Mouse (Mus musculus) adrenal gland, adult 2 months (tissue): ENCODE data around the gene Uba3. TPM values are rescaled to one million over a fixed set of nuclear protein-coding genes. Genes with fewer than 3 reads are reported as not detected.

ENCODE experiments used
- DNase-seq: peaks from one replicate; pipeline ENCODE4 v3.0.0; 2021
- long read RNA-seq: library from polyadenylated mRNA; stranded (forward); transcript quantifications from one replicate; pipeline ENCODE4 v2.0.0, GENCODE M21; 2021
- polyA plus RNA-seq: library from polyadenylated mRNA; depleted of rRNA; stranded (reverse); fragments of >200 nt; gene quantifications from 2 replicates; pipeline ENCODE4 v1.2.3, GENCODE M21; 2012; rRNA removed
- total RNA-seq, 2 experiments: library from RNA; stranded (reverse); gene quantifications; 2 replicates each; pipeline ENCODE4 v1.2.3; 2021

Gene Uba3
- total RNA-seq, result 10 to 100 TPM; 60.0 to 66.6 TPM
- 3.4 and 3.7 TPM in 2 replicates for polyA plus RNA-seq
- long read RNA-seq, transcript Uba3-201 (18 exons, 2,257 nt), result major isoform, 33 of 46 reads
- long read RNA-seq, transcript Uba3-202 (17 exons, 2,465 nt), result minor isoform, 8 of 46 reads
- long read RNA-seq, partial matches to known transcripts, result 1 of 46 reads
- long read RNA-seq, other reads (novel, unspliced or antisense), result 3 of 46 reads

DNA sequence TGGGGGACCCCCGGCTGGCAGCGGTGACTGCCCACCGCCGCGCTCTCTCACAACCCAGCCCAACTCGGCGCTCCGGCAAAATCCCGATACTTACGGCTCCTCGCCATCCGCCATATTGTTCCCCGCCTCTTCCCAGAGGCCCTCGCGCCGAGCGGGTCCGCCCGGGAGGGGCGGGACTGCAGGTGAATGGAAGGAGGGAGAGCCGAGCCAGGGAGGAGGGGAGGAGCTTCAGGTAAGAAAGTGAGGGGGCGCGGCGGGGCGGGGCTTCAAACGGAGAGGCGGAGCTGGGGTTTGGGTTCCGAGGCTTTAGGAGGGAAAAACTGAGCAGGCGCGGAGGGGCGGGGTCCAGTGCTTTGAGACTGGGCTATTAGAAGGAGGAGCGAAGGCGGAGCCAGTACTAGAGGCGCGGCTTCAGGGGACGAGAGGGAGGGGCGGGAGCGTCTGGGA is at the start of gene Uba3:
Gene Uba3, minus strand, starts transcription at position 209 of the 447 bp plus-strand sequence.
- DNase-seq, result peak; percentile 100

GRCm38 (mm10) chr6:97252711-97253221 is 47.3 kb upstream of the Uba3 start, which contains the start of gene Lmod3:
Gene Lmod3, minus strand, starts transcription at chr6:97252759.
- no peak for DNase-seq

GRCm38 (mm10) chr6:97252086-97252485 is 46.6 kb upstream of the Uba3 start:
- DNase-seq, result peak; percentile 13

- DNase-seq, result peak; percentile 65
Measured at GRCm38 (mm10) chr6:97250966-97251365, 45.5 kb upstream of the Uba3 start.

- DNase-seq, result no peak
Measured at GRCm38 (mm10) chr6:97245200-97245599, 39.8 kb upstream of the Uba3 start.

GRCm38 (mm10) chr6:97242522-97242921 is 37.1 kb upstream of the Uba3 start:
- no peak for DNase-seq

DNA sequence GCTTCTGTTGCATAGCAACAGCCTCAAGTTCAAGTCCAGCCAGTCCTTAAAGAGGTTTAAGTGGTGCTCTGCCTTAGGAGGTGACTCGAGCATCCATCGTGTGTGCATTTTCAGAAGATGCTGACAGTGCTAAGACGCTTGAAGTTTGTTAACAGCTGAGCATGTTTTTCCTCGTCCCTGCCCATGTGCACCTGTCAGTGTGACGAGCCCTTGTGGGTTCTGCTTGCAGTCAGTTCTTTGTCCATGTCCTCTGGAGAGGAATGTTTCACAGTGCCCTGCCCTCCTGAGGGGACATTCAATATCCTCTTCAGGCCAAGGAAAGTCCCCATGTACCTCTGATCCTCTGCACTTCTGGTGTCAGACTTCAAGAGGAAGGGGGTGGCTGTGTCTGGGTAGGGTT is 34.6 kb upstream of the Uba3 start:
- DNase-seq, result no peak

DNA sequence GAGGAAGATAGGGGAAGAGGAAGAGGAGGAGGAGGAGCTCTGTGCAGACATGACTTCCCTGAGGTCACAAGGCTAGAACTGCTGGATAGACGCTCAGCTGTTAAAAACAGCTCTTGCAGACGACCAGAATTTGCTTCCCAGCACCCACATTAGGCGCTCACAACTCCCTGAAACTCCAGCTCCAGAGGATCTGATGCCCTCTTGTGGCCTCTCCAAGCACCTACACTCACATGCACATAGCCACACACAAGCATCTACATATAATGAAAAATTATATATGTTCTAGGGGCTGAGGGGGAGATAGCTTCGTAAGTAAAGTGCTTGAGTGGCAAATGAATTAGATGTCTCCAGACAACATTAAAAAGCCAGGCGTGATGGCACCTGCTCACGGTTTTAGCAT is 33.9 kb upstream of the Uba3 start:
- DNase-seq, result no peak

DNA sequence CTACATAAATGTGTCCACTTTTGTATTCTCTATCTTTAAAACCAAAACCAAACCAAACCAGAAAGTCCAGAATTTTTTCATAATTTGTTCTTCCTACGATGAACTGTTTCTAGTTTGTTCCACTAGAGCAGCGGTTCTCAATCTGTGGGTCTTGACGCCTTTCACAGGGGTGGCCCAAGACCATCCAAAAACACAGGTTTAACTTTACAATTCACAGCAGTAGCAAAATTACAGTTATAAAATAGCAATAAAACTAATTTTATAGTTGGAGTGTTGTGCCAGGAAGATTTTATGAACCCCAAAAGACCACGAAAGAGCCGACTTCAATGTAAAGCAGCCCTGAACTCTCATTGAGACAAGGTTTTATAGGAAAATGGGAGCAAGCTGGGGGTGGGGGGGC is 30.6 kb upstream of the Uba3 start:
- DNase-seq, result no peak

GRCm38 (mm10) chr6:97234911-97235668 is 29.6 kb upstream of the Uba3 start:
- DNase-seq, result no peak

DNA sequence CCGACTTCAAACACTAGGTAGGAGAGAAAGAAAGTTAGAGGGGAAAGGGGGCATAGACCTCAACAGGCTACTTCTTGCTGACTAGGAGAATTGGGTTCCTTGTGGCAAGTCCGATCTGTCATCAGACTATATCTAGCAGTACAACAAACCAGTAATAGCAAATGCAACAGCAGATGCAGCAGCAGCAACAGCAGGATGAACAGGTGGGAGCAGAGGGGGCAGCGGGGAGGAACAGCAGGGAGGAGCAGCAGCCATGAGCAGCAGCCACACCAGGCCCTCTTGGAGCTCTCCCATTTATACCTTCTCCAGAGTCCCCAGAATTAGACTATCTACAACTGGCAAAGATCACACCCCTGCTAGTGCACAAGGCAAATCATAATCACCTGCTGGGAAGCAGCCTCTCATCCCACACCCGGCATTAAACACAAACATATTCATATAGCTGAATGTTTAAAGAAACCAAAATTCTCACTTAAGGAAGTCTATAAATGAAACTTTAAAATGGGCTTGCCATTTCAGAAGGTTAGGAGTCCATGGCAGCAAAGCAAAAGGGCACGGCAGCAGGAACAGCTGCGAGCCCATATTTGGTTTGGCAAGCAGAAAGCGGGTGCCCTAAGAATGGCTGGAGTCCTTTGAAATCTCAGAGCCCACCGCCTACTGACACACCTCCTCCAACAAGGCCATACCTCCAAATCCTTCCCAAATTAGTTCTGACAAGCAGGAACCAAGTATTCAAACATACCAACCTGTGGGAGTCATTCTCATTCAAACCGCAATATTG is 21.8 kb upstream of the Uba3 start:
- DNase-seq, result no peak

DNA sequence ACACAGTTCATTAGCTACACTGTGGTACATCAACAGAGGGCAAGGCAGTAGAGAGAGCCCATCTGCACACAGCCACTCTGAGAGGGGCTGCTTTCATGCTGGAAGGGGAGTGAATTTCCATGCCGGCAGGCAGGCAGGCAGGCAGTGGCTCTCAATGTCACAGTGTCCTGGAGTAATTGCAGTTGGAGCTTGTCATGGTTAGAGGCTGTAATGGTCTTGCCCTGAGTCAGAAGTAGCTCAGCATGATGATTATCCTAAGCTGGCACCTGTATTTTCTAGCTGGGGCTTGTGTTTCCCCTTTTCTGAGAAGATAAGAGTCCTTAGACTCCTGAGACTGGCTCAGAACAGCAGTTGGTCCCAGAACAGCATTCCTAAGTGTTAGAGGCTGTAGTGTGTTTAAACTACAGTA is 20.6 kb upstream of the Uba3 start:
- DNase-seq, result no peak

GRCm38 (mm10) chr6:97224505-97224904 is 19.1 kb upstream of the Uba3 start:
- DNase-seq, result no peak

- no peak for DNase-seq
Measured at GRCm38 (mm10) chr6:97223566-97223965, 18.1 kb upstream of the Uba3 start.

DNA sequence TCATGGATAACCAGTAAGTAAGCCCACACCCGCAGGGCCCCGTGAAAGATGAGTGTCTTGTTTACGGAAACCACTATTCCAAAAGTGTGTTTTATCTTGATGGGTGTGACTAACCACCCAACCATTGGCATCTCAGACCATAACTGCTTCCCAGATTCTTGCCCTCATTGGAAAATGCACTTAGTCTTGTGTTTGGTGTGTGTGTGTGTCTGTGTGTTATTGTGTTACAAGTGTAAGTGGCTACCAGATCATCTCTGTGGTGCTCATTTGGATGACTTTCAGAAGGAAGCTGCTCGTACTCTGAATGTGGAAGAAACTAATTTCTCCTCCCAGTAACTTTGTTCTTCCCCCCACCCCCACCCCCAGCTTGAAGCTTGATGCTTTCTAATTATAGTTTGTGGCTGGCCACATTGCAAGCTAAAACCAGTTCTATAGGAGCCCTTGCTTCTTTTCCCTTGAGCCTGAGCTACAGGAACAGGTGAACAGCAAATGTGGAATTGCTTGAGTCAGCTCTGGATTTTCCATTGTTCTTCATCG is 17.6 kb upstream of the Uba3 start:
- no peak for DNase-seq

DNA sequence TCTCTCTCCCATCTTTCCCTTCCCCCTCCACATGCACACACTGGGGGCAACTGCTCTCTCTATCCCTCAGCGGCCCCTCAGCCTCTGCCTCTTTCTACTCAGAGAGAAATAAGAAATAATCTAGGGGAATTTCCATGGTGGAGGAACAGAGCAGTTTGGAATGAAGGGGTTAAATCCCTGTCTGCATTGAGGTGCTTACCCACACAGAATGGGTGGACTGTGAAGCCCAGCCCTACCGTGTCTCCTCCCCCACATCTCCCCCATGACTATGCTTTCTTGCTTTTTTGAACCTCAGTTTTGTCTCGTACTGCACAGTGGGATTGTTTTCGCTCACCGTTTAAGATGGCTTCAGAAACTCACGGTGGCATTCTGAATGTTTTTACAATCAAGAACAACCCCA is 16.9 kb upstream of the Uba3 start:
- DNase-seq, result no peak

DNA sequence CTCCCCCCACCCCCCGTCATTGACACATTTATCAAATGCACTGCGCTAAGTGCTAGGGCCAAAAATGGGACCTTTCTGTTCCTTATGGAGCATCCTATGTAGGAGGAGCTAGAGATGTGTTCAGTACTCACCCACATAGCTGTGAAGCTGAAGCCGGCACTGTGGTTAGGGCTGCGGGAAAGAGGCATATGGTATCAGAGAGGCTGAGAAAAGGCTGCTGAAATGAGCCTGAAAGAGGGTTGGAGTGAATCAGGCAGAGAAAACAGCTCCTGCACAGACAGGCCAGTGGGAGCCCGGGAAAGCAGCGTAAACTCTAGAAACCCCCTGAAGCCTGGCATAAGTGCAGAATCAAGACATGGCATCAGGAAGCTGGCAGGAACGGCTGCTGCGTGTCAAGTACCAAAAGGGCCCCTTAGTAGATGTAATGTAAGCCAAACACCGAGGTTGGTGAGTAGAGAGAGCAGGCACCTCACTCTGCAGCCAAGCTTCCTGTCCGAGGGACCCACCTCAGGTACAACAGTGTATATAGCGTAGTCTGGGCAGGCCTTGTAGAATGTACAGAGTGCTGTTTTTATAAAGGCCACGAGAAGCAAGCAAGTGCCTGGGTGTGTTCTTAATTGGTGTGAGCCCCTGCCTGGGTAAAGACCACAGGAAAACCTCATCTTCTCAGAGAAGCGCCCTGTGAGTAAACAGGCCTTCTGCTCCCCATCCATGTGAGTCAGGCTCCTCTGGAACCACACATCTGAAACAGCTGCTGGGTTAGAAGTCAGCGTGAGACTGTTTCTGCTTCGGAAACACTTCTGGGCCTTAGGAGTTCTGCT is 16.0 kb upstream of the Uba3 start:
- DNase-seq, result no peak

DNA sequence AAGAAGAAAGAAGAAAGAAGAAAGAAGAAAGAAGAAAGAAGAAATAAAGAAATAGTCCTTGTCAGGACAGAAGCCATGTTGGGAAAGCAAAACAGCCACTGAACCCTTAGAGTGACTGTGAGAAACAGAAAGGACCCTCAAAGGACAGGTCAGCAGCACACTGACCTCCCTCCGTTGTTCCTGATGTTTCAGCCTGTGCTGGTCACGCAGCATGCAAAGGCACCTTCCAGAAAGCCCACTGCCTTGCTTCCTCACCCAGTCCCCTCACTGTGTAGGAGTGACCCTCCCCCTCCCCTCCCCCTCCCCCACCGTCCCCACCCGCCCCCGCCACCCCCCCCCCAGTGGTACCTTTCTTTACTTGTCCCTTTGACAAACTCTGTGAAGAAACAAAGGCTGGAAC is 15.2 kb upstream of the Uba3 start:
- DNase-seq, result no peak

DNA sequence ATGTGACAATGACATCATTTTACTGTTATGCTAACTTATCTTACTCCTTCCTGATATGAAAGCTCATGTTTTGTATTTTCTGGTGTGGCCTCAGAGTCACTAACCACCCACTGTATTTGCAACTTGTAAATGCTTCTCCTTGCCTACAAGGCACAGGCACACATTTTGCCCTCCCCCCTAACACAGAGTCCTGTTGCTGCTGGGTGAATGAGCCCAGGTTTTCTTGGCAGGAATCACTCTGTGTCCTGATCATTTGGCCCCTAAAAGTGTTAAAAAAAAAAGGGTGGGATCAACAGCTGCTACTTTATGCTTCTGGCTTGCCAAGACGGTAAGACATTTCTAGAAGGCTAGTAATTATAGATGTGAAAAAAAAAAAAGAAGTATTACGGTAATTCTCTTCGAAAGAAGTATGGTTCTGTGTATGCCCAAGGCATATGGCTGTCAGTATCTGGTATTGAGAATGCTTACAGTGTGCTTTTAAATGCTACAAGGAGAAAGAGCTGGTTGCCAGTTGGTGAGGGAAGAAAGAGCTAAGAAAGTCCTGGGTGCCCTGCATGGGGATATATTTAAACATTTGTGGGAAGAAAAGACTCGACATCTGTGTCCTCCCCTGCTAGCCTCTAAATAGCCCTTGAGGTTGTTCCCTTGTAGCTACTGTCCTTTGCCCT is 10.8 kb upstream of the Uba3 start:
- DNase-seq, result no peak

GRCm38 (mm10) chr6:97211981-97212380 is 6.5 kb upstream of the Uba3 start:
- DNase-seq, result peak; percentile 84
